Mouse (Mus musculus) natural killer cell, adult 2 months (primary cell): ENCODE data around the gene Adk.
"Not testable (repeated sequence)": the region's sequence is repeated elsewhere in the genome, so short reads cannot be mapped to it uniquely, and the experiment has no call there.

Experiments
- DNase-seq, 2 experiments: peaks; one replicate each; pipeline ENCODE4 v3.0.0; 2022; ENCODE audit warnings: low spot score in 2 of 2

The Adk gene

DNA sequence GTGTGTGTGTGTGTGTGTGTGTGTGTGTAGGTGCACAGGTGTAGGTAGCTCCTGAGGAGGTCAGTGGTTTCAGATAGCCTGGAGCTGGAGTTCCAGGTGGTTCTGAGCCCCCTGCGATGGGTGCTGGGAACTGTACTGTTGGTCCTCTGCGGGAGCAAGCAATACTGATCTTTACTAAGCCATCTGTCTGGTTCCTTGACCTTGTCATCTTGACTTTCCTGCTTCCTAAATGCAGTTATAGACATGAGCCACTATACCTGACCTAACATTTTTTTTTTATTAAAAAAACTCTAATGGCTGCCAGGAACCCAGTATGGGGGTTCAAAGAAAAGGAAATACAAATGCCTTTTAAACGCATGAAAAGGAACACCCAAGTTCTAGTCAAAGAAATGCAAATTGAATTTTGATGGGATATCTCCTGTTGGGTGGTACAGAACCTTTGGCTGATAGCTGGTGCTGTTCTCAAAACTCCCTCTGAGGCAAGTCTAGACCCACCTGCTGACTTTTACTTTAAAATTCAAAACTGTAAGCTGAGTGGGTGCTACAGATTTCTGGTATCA, 433.7 kb downstream of the Adk start:
- no peak for DNase-seq

DNA sequence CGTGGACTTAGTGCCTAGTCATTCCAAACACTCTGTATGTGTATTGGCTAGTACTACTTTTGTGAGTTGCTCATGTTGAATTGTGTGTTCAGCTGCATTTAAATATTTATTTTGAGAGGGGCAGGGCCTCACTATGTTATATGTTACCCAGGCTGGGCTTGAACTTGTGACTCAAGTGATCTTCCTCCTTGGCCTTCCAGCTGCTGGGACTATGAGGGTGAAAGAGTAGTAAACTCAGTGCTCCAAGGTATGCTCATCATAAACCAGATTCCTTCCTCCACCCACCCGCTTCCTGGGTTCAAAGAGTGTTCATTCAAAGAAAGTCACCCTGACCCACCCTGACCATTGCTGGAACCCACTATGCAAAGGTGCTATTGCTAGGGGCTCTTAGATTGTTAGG, 434.8 kb downstream of the Adk start:
- DNase-seq: not testable (repeated sequence)

DNA sequence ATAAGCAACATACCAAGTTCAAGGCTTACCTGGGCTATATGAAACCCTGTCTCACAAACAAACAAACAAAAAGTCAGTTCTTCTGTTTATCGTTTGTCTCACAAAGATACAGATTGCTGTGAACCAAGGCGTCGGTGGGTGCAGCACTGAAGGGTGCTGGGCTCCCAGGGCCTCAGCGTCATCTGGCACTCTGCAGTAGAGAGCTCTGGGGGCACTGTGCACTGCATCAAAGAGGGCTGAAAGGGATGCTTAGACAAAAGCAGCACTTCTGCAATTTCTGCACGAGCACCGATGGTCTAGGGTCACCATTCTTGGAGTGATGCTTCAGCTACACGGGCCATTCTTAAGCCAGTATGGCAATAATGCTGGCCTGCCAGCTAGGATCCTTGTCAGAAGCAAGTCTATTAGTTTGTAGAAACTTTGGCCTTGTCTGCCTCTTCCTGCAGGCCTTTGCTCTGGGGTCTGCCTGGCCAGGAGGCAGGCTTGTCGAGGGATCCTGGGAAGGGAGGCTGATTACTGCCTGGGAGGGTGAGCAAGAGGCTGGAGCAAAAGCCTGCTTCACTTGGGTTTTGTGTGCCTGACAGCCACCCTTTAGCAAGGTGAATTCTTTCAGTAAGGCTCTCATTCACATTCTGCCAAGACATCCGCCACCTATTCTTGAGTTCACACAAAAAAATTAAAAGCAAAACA, 436.2 kb downstream of the Adk start:
- DNase-seq: not testable (repeated sequence)

DNA sequence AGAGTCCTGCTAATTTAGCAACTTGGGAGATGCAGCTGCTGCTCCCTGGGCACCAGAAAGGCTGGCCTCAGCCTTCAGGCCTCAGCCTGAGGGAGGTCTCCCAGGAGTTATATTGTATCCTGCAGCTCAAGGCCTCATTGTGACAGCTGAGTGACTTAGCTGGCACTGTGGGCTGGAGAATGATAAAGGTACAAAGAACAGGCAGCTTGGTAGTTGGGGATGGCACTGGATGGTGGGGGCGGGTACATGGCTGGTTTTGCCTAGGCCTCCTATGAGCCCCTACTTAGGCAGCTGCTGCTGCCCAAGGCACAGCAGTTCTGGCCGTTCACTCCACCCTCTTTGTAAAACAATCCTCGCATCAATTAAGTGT, 436.7 kb downstream of the Adk start:
- DNase-seq: no peak

DNA sequence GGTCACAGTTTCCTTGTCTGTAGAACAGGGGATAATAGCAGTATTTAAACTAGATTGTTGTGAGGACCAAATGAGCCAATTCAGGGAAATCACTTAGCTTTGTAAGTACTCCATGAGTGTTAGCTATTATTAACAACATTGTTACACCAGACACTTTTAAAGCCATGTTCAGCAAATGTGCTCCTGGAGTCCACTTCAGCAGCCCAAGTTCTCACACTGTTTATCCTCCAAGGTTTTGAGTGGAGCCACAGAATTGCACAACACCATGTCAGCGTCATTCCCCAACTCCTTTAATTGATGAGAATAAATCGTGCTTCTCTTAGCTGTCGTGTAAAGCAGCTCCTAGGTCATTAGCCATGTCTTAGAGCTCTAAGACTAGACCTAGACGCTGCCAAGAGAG, 437.8 kb downstream of the Adk start:
- no peak for DNase-seq
